Mouse (Mus musculus) cerebellum, adult 2 months (tissue): ENCODE results near the gene Kirrel3.

Experiments used
- CTCF ChIP-seq: fragments of 200-500 bp; IDR thresholded peaks from 2 replicates; pipeline ENCODE4 v1.5.1; 2011; ENCODE audit warnings: low read depth, mild to moderate bottlenecking, control low read depth, low read length, moderate library complexity, borderline replicate concordance; ENCODE audit not compliant: insufficient read depth
- POLR2A ChIP-seq: fragments of 200-500 bp; IDR thresholded peaks from 2 replicates; pipeline ENCODE4 v1.6.1; 2011; ENCODE audit warnings: low read length, control low read depth, borderline replicate concordance; ENCODE audit not compliant: insufficient read depth

GRCm38 (mm10) chr9:34962251-34962650, 476.6 kb downstream of the Kirrel3 start:
- TF ChIP-seq CTCF: no peak
- TF ChIP-seq POLR2A: no peak
